Mouse (Mus musculus) spleen, adult 2 months (tissue): Measurements from ENCODE around the gene Tprkb. TPM values are rescaled to one million over a fixed set of nuclear protein-coding genes. Genes with fewer than 3 reads are reported as not detected.
"Not testable (repeated sequence)": the region's sequence is repeated elsewhere in the genome, so short reads cannot be mapped to it uniquely, and the experiment has no call there.

Experiments used
- DNase-seq, 2 experiments: peaks; one replicate each; pipeline versions ENCODE4 v3.0.0 to v3.0.0-alpha.2; 2012 to 2021; ENCODE audit warnings: low spot score in 2 of 2, low read depth in 1 of 2
- H3K27ac ChIP-seq: fragments of 200-500 bp; 2 replicates; pipeline ENCODE4 v1.5.1; 2012; ENCODE audit warnings: low read length, inconsistent platforms; ENCODE audit not compliant: insufficient read depth
- H3K27me3 ChIP-seq: fragments of 200-500 bp; 2 replicates; pipeline ENCODE4 v1.6.1; 2012; ENCODE audit warnings: mild to moderate bottlenecking, moderate library complexity, low read length, inconsistent platforms; ENCODE audit not compliant: control insufficient read depth, insufficient read depth
- H3K36me3 ChIP-seq: fragments of 200-500 bp; 2 replicates; pipeline ENCODE4 v1.6.1; 2012; ENCODE audit warnings: mild to moderate bottlenecking, low read length, inconsistent platforms; ENCODE audit not compliant: control insufficient read depth, insufficient read depth
- H3K4me1 ChIP-seq: fragments of 200-500 bp; 2 replicates; pipeline ENCODE4 v1.6.1; 2011; ENCODE audit warnings: inconsistent platforms; ENCODE audit not compliant: control insufficient read depth, insufficient read depth, insufficient read length
- H3K4me3 ChIP-seq: fragments of 200-500 bp; 2 replicates; pipeline ENCODE4 v1.5.1; 2011; ENCODE audit warnings: mild to moderate bottlenecking, inconsistent platforms; ENCODE audit not compliant: insufficient read depth, insufficient read length; ENCODE audit errors: extremely low read depth
- CTCF ChIP-seq: fragments of 200-500 bp; IDR thresholded peaks from 2 replicates; pipeline ENCODE4 v1.5.1; 2011; ENCODE audit warnings: mild to moderate bottlenecking, inconsistent platforms; ENCODE audit not compliant: insufficient read depth, insufficient read length, insufficient replicate concordance; ENCODE audit errors: extremely low read depth
- POLR2A ChIP-seq: fragments of 200-500 bp; IDR thresholded peaks from 2 replicates; pipeline ENCODE4 v1.6.1; 2011; ENCODE audit warnings: low read depth, low read length, inconsistent platforms
- WGBS: fragments of 180-500 bp; shearing (Covaris S2); methylation state at CpG from one replicate; pipeline ENCODE4 v1.1.7; 2018; 5-methylcytosine and 5-hydroxymethylcytosine counted together
- polyA plus RNA-seq: library from polyadenylated mRNA; depleted of rRNA; stranded (reverse); fragments of >200 nt; gene quantifications from 2 replicates; pipeline ENCODE4 v1.2.3, GENCODE M21; 2012

The Tprkb gene
- polyA plus RNA-seq, 1 experiment = 7.2 TPM

- DNase-seq = no peak
- no peaks in the 10 kb centered on the region for H3K27me3 ChIP-seq
- H3K4me1 ChIP-seq = no peaks in the 10 kb centered on the region
- H3K36me3 ChIP-seq = peaks cover 7% of the 10 kb centered on the region
- no peak for TF ChIP-seq POLR2A
- TF ChIP-seq CTCF = no peak
- 86% methylated on average over 8 of the region's 8 CpGs for WGBS
- no peak overlapping the region for H3K4me3 ChIP-seq
- H3K27ac ChIP-seq = no peak overlapping the region
Observed at GRCm38 (mm10) chr6:85934047-85934446, 22.4 kb downstream of the Tprkb start.

- Histone ChIP-seq H3K27me3 (no peaks in the 10 kb centered on the region), H3K4me1 (no peaks in the 10 kb centered on the region), H3K27ac (no peak overlapping the region), H3K4me3 (no peak overlapping the region), H3K36me3 (no peaks in the 10 kb centered on the region)
- WGBS = 68% methylated on average over 3 of the region's 3 CpGs
- TF ChIP-seq CTCF = peak; percentile 11; the same call in 1 of the 2 replicates
- TF ChIP-seq POLR2A = no peak
- DNase-seq = no peak
Observed at GRCm38 (mm10) chr6:85935646-85936045, 24.0 kb downstream of the Tprkb start.

- peak; percentile 43; the same call in 1 of the 2 replicates for TF ChIP-seq CTCF
- not testable (repeated sequence) for H3K4me1 ChIP-seq, H3K27me3 ChIP-seq, H3K36me3 ChIP-seq
- under 1% methylated on average over 50 of the region's 50 CpGs for WGBS
- Histone ChIP-seq H3K27ac (peak overlapping the region; percentile 56), H3K4me3 (peak overlapping the region; percentile 65)
- peak in 1 of 2 experiments; percentile 76 for DNase-seq
Observed at GRCm38 (mm10) chr6:85936508-85937465, 25.1 kb downstream of the Tprkb start.

- TF ChIP-seq CTCF (no peak), POLR2A (no peak)
- H3K4me1 ChIP-seq = no peaks in the 10 kb centered on the region
- H3K36me3 ChIP-seq = peaks cover 3% of the 10 kb centered on the region; the same call in 1 of the 2 replicates
- no peak for DNase-seq
- no peak overlapping the region for H3K4me3 ChIP-seq
- 88% methylated on average over 10 of the region's 10 CpGs for WGBS
- no peak overlapping the region for H3K27ac ChIP-seq
- no peaks in the 10 kb centered on the region for H3K27me3 ChIP-seq
Observed at GRCm38 (mm10) chr6:85938701-85939100, 27.0 kb downstream of the Tprkb start.

GRCm38 (mm10) chr6:85942469-85942868, 30.8 kb downstream of the Tprkb start:
- WGBS = 95% methylated on average over 3 of the region's 3 CpGs
- Histone ChIP-seq H3K27ac (no peak overlapping the region), H3K36me3 (peaks cover 29% of the 10 kb centered on the region), H3K27me3 (no peaks in the 10 kb centered on the region), H3K4me3 (no peak overlapping the region), H3K4me1 (no peaks in the 10 kb centered on the region)
- TF ChIP-seq POLR2A (no peak), CTCF (no peak)
- no peak for DNase-seq

GRCm38 (mm10) chr6:85948549-85948948, 36.9 kb downstream of the Tprkb start:
- H3K4me1 ChIP-seq = no peaks in the 10 kb centered on the region
- no peak overlapping the region for H3K4me3 ChIP-seq
- no peaks in the 10 kb centered on the region for H3K27me3 ChIP-seq
- no peak overlapping the region for H3K27ac ChIP-seq
- no peak for DNase-seq
- TF ChIP-seq CTCF (no peak), POLR2A (no peak)
- peaks cover 64% of the 10 kb centered on the region for H3K36me3 ChIP-seq
- 86% methylated on average over 6 of the region's 6 CpGs for WGBS

- 93% methylated on average over 3 of the region's 3 CpGs for WGBS
- Histone ChIP-seq H3K36me3 (peaks cover 27% of the 10 kb centered on the region), H3K27ac (no peak overlapping the region), H3K4me3 (no peak overlapping the region), H3K4me1 (peaks cover 2% of the 10 kb centered on the region), H3K27me3 (no peaks in the 10 kb centered on the region)
- TF ChIP-seq POLR2A (no peak), CTCF (no peak)
- DNase-seq = no peak
Observed at GRCm38 (mm10) chr6:85957581-85957980, 45.9 kb downstream of the Tprkb start.
